Mouse (Mus musculus): ENCODE results near the gene Unc93a.
"Not testable (repeated sequence)": the region's sequence is repeated elsewhere in the genome, so short reads cannot be mapped to it uniquely, and the experiment has no call there.

Gene Unc93a

GRCm38 (mm10) chr17:13069227-13069626, 62.4 kb downstream of the Unc93a start:
- DNase-seq (ENCODE audit: low spot score in 2 of 2), result not testable (repeated sequence)

- DNase-seq (ENCODE audit: low spot score in 2 of 2), result not testable (repeated sequence)
Measured at GRCm38 (mm10) chr17:13067864-13068385, 63.7 kb downstream of the Unc93a start.

GRCm38 (mm10) chr17:13062882-13063281, 68.7 kb downstream of the Unc93a start:
- DNase-seq (ENCODE audit: low spot score in 2 of 2), result not testable (repeated sequence)

GRCm38 (mm10) chr17:13060804-13061203, 70.8 kb downstream of the Unc93a start, which contains the start of gene Tcp10b:
Gene Tcp10b, plus strand, starts transcription at chr17:13061104.
- not testable (repeated sequence) for DNase-seq (ENCODE audit: low spot score in 2 of 2)
